Mouse (Mus musculus) midbrain, embryonic 14.5 days (tissue): ENCODE measurements around the gene Serpinb12. TPM values are rescaled to one million over a fixed set of nuclear protein-coding genes. Genes with fewer than 3 reads are reported as not detected.
A peak's percentile ranks its signal among the peaks of the same experiment; 100 is the strongest.
"Not testable (repeated sequence)": the region's sequence is repeated elsewhere in the genome, so short reads cannot be mapped to it uniquely, and the experiment has no call there.

Experiments
- ATAC-seq: fragments of 200-750 bp; cut with Nextera tagmentation; 2 replicates; pipeline ENCODE4 v1.8.0; 2017; ENCODE audit warnings: moderate number of reproducible peaks, moderate library complexity; ENCODE audit not compliant: low FRiP score, low TSS enrichment
- DNase-seq: peaks from one replicate; pipeline ENCODE4 v3.0.0-alpha.2; 2015
- H3K27ac ChIP-seq: fragments of 300-500 bp; sonication (generic); replicated peaks from 2 replicates; pipeline ENCODE4 v1.5.1; 2014; ENCODE audit warnings: mild to moderate bottlenecking, low read depth, low read length, moderate library complexity
- H3K27me3 ChIP-seq: fragments of 300-500 bp; sonication (generic); 2 replicates; pipeline ENCODE4 v1.6.1; 2014; ENCODE audit warnings: low read length, control low read depth, mixed read lengths; ENCODE audit not compliant: control insufficient read depth, insufficient read depth
- H3K36me3 ChIP-seq: fragments of 300-500 bp; sonication (generic); 2 replicates; pipeline ENCODE4 v1.6.1; 2014; ENCODE audit warnings: low read length, control low read depth; ENCODE audit not compliant: control insufficient read depth, insufficient read depth
- H3K4me1 ChIP-seq: fragments of 300-500 bp; sonication (generic); 2 replicates; pipeline ENCODE4 v1.6.1; 2014; ENCODE audit warnings: mild to moderate bottlenecking, antibody characterized with exemption, low read length, control low read depth; ENCODE audit not compliant: control insufficient read depth, insufficient read depth
- H3K4me2 ChIP-seq: fragments of 300-500 bp; sonication (generic); 2 replicates; pipeline ENCODE4 v1.6.1; 2014; ENCODE audit warnings: mild to moderate bottlenecking, low read length, moderate library complexity
- H3K4me3 ChIP-seq: fragments of 300-500 bp; sonication (generic); replicated peaks from 2 replicates; pipeline ENCODE4 v1.5.1; 2014; ENCODE audit warnings: low read depth, low read length
- H3K9ac ChIP-seq: fragments of 300-500 bp; sonication (generic); replicated peaks from 2 replicates; pipeline ENCODE4 v1.6.1; 2014; ENCODE audit warnings: mild to moderate bottlenecking, low read length, moderate library complexity
- H3K9me3 ChIP-seq: fragments of 300-500 bp; sonication (generic); 2 replicates; pipeline ENCODE4 v1.6.1; 2016; ENCODE audit warnings: low read length, control low read depth, mixed read lengths; ENCODE audit not compliant: control insufficient read depth
- WGBS: fragments of 180-500 bp; shearing (Covaris S2); extraction: QIAGEN DNeasy Blood & Tissue Kit; methylation state at CpG from one replicate; pipeline ENCODE4 v1.1.7; 2014; 5-methylcytosine and 5-hydroxymethylcytosine counted together
- polyA plus RNA-seq: library from polyadenylated mRNA; unstranded; fragments of >200 nt; fragmentation: Nextera tagmentation; extraction: Ambion mirVana; gene quantifications from 2 replicates; pipeline ENCODE4 v1.2.1, GENCODE M21; 2014

The Serpinb12 gene
- polyA plus RNA-seq = not detected in 2 replicates

- DNase-seq (no peak), ATAC-seq (no peak)
- H3K4me2 ChIP-seq = no peak within 1 kb of the TSS
- H3K27me3 ChIP-seq = no peaks in the 10 kb centered on the region
- H3K36me3 ChIP-seq = no peaks in the 10 kb centered on the region
- no peak within 1 kb of the TSS for H3K9ac ChIP-seq
- H3K4me1 ChIP-seq = no peaks in the 10 kb centered on the region
- no peak within 1 kb of the TSS for H3K4me3 ChIP-seq
- WGBS = 82% methylated on average over 6 of the region's 6 CpGs
- H3K9me3 ChIP-seq = no peaks in the 10 kb centered on the region
- no peak within 1 kb of the TSS for H3K27ac ChIP-seq
Observed at GRCm38 (mm10) chr1:106934265-106934664, at the start of gene Serpinb12. TSS of gene Serpinb12 (plus strand) at chr1:106934449.

- H3K9me3 ChIP-seq, H3K27ac ChIP-seq, H3K4me2 ChIP-seq, H3K9ac ChIP-seq, H3K4me1 ChIP-seq, H3K4me3 ChIP-seq, DNase-seq, H3K36me3 ChIP-seq, ATAC-seq, H3K27me3 ChIP-seq: not testable (repeated sequence)
Observed at GRCm38 (mm10) chr1:106895142-106895541, 39.1 kb upstream of the Serpinb12 start.

GRCm38 (mm10) chr1:106901406-106901805 is 32.8 kb upstream of the Serpinb12 start:
- WGBS = 49% methylated on average over 4 of the region's 4 CpGs
- Histone ChIP-seq H3K4me3 (no peak overlapping the region), H3K27ac (no peak overlapping the region), H3K4me1 (no peaks in the 10 kb centered on the region), H3K27me3 (no peaks in the 10 kb centered on the region), H3K36me3 (no peaks in the 10 kb centered on the region), H3K4me2 (no peak overlapping the region), H3K9ac (no peak overlapping the region), H3K9me3 (no peaks in the 10 kb centered on the region)
- DNase-seq (peak; percentile 24), ATAC-seq (0 out of 2 replicates have a peak, but pooled peaks have one; percentile 50)

GRCm38 (mm10) chr1:106931954-106932353 is 2.3 kb upstream of the Serpinb12 start:
- no peak overlapping the region for H3K4me2 ChIP-seq
- no peaks in the 10 kb centered on the region for H3K4me1 ChIP-seq
- DNase-seq = no peak
- H3K9me3 ChIP-seq = no peaks in the 10 kb centered on the region
- H3K27ac ChIP-seq = no peak overlapping the region
- H3K9ac ChIP-seq = no peak overlapping the region
- WGBS = 83% methylated on average over 4 of the region's 4 CpGs
- no peak overlapping the region for H3K4me3 ChIP-seq
- no peak for ATAC-seq
- H3K36me3 ChIP-seq = no peaks in the 10 kb centered on the region
- no peaks in the 10 kb centered on the region for H3K27me3 ChIP-seq

GRCm38 (mm10) chr1:106933658-106934057 is 591 bp upstream of the Serpinb12 start:
- DNase-seq (no peak), ATAC-seq (no peak)
- H3K4me1 ChIP-seq = no peaks in the 10 kb centered on the region
- H3K36me3 ChIP-seq = no peaks in the 10 kb centered on the region
- H3K27ac ChIP-seq = no peak overlapping the region
- no peak overlapping the region for H3K4me3 ChIP-seq
- H3K4me2 ChIP-seq = no peak overlapping the region
- H3K9me3 ChIP-seq = no peaks in the 10 kb centered on the region
- H3K27me3 ChIP-seq = no peaks in the 10 kb centered on the region
- H3K9ac ChIP-seq = no peak overlapping the region

- no peak for DNase-seq
- Histone ChIP-seq H3K36me3 (no peaks in the 10 kb centered on the region), H3K4me2 (no peak overlapping the region), H3K9me3 (no peaks in the 10 kb centered on the region), H3K4me3 (no peak overlapping the region), H3K4me1 (no peaks in the 10 kb centered on the region), H3K27me3 (no peaks in the 10 kb centered on the region), H3K27ac (no peak overlapping the region), H3K9ac (no peak overlapping the region)
- 79% methylated on average over 1 of the region's 1 CpGs for WGBS
- no peak for ATAC-seq
Observed at GRCm38 (mm10) chr1:106947217-106947616, 13.0 kb downstream of the Serpinb12 start.

- Histone ChIP-seq H3K9ac (no peak overlapping the region), H3K27me3 (no peaks in the 10 kb centered on the region), H3K9me3 (no peaks in the 10 kb centered on the region), H3K4me3 (no peak overlapping the region), H3K4me2 (no peak overlapping the region), H3K4me1 (no peaks in the 10 kb centered on the region), H3K36me3 (no peaks in the 10 kb centered on the region), H3K27ac (no peak overlapping the region)
- WGBS = 83% methylated on average over 3 of the region's 3 CpGs
- DNase-seq (no peak), ATAC-seq (no peak)
Observed at GRCm38 (mm10) chr1:106959981-106960380, 25.7 kb downstream of the Serpinb12 start.

GRCm38 (mm10) chr1:106961023-106961422 is 26.8 kb downstream of the Serpinb12 start:
- no peaks in the 10 kb centered on the region for H3K9me3 ChIP-seq
- no peak overlapping the region for H3K9ac ChIP-seq
- H3K4me2 ChIP-seq = no peak overlapping the region
- ATAC-seq = no peak
- no peaks in the 10 kb centered on the region for H3K36me3 ChIP-seq
- WGBS = 54% methylated on average over 3 of the region's 3 CpGs
- H3K4me3 ChIP-seq = no peak overlapping the region
- no peak overlapping the region for H3K27ac ChIP-seq
- H3K4me1 ChIP-seq = no peaks in the 10 kb centered on the region
- peak; percentile 6 for DNase-seq
- no peaks in the 10 kb centered on the region for H3K27me3 ChIP-seq

GRCm38 (mm10) chr1:106980684-106981083 is 46.4 kb downstream of the Serpinb12 start, which contains the start of gene Serpinb13:
TSS of gene Serpinb13 (plus strand) at chr1:106980984.
- no peak within 1 kb of the TSS for H3K4me2 ChIP-seq
- H3K4me3 ChIP-seq = no peak within 1 kb of the TSS
- H3K4me1 ChIP-seq = no peaks in the 10 kb centered on the region
- ATAC-seq (no peak), DNase-seq (no peak)
- H3K9me3 ChIP-seq = no peaks in the 10 kb centered on the region
- H3K27ac ChIP-seq = no peak within 1 kb of the TSS
- H3K36me3 ChIP-seq = no peaks in the 10 kb centered on the region
- no peaks in the 10 kb centered on the region for H3K27me3 ChIP-seq
- no peak within 1 kb of the TSS for H3K9ac ChIP-seq
